Mouse (Mus musculus) activated CD4-positive, CD25-positive, alpha-beta regulatory T cell, adult 4 months (primary cell): ENCODE data around the gene Nubp2. TPM values are rescaled to one million over a fixed set of nuclear protein-coding genes. Genes with fewer than 3 reads are reported as not detected.

Experiments
- ATAC-seq: one replicate; pipeline ENCODE4 v1.8.0; 2017
- polyA plus RNA-seq, 2 experiments: library from polyadenylated mRNA; unstranded; fragments of 100-300 nt; shearing (Covaris generic); gene quantifications; one replicate each; pipeline ENCODE4 v1.2.1; 2017

Nubp2 gene
- polyA plus RNA-seq, result 100 to 1,000 TPM in 1 of 2 experiments, 10 to 100 TPM in 1; 88.6 to 103 TPM

DNA sequence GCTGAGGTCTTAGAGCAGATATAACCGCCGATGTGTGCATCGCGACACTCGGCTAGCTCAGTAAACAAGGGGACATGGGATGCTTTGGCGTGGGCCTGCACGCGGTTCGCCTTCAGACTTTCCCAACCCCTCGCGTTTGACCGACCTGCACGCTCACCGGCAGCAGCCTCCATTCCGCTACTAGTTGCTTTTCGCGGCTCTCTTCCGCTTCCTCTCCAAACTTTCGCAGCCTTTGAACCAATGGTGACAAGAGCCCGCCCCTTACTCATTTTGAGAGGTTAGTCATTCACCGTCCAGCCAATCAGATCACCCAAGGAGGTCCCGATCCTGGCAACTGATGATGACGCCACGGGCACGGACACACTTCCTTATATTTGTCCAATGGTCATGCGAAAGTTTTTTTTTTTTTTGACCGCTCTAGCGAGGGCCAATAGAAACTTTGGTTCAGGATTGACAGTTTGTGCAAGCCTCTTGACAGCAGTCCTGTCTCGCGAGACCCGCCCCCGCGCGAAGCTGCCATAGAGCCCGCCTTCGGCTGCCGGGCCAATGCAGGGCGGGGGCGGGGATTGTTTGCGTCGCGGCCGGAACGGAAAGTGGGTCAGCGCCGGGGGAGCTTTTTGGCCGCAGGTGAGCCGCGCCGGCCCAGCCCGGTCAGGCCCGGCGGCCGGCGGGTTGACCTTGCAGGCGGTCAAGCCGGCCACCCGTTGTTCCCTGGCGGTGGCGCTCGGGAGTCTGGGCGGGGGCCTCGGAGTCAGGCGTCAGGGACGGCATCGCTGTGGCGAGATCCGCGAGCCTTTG lies at the start of gene Nubp2, which contains the start of gene Spsb3:
Nubp2 (minus strand) TSS at position 216 of the 798 bp plus-strand sequence.
Spsb3 (plus strand) TSS at position 510 of the 798 bp plus-strand sequence.
- ATAC-seq, result peak; percentile 95

DNA sequence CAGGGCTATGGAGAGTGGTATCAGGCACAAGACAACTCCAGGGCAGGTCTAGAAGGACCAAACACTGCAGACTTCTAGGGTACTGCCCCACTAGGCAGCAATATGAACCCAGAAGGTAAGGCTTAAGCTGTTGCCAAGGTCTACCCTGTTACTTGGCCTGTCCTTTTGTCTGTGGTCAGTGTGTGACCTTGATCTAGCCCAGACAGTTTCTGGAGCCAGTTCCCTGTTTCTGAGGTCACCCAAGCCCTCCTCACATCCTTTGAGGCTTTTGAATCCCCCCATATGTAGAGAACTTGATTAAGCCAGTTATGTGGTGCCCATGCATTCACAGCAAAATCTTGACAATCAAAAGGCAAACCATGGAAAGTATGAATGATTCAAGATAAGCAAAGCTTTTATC lies 49.5 kb upstream of the Nubp2 start:
- no peak for ATAC-seq

DNA sequence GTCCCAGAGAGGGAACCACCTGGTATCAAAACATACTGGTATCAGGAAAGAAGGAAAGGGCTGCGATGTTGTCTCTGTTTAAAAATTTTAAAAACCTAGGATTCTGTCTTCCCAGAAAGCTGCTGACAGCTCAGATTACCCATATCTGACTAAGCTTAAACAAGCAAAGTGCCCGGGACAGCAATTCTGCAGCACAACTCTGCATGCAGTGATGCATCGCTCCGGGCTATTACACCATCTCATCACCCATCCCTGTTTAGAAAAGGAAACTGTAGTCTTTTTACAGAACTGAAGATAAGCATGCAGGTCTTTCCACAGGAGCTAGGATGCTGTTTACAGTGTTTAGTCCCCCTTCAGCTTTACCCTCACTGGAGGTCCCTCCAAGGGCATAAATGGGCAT lies 48.8 kb upstream of the Nubp2 start:
- no peak for ATAC-seq

DNA sequence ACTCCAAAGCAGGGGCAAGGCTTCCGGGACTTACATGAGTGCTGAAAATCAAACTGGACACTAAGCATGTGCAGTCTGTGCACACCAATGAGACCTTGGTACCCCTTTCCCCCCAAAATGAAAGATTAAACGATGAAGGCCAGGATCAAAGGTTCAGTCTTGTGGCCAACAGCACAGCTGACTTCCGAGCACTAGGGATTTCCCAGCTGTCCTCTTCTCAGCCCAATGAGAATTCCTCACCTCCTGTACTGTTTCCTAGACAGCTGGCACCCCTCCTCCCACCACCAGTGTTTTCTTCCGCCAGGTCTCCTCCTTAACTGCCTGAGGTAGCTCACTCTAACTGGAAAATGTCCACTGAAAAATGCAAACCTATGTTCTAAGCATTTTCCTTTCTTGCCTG lies 47.0 kb upstream of the Nubp2 start:
- no peak for ATAC-seq

DNA sequence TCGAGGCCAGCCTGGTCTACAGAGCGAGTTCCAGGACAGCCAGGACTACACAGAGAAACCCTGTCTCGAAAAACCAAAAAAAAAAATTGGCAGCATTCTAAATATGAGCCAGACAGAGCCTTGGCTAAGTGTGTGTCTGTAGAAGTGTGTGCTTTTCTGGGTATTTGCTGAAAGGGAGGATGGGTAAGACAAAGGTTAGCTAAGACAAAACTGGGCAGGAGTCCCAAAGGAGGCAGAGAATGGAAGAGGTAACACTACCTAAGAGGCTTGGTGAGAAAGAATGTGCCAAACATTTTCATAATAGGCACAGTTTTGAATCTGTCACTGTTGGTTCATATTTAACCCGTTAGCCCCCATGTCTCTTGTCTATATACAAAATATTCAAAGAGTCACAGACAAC lies 46.3 kb upstream of the Nubp2 start:
- ATAC-seq, result no peak

DNA sequence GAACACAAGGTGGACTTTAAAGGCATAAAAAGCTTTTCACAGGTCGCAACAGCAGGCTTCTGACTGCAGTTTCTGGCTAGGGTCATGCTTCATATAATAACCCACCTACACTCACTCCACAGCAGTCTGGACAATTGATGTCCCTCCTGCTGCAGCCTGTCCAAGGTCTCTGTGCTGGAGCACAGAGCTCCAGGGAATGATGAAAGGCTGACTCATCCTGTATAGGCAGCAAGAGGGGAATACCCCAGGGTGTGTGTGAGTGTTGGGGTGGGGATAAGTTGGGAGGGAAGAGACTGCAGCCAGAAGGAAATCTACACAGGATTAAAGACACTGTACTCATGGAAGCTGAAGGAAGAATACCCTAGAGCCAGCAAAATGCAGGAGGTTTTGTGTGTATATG lies 43.4 kb upstream of the Nubp2 start:
- no peak for ATAC-seq

DNA sequence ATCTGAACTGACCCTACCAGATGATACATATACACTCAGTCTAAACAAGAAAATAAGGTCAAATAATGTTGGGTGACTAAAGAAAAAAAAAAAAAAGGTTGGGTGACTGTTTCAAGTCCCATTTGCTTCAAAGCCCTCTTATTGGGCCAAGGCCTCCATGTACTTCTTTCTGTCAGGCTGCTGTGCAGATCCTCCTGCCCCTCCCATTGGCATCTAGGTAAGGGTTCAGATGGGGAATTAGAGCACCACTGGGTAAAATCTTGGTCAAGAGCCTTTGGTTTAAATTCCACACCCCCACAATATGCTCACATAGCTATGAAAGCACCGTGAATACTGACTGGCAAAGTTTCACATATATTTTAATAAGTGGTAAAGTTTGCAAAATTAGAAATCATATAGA lies 37.1 kb upstream of the Nubp2 start:
- no peak for ATAC-seq

DNA sequence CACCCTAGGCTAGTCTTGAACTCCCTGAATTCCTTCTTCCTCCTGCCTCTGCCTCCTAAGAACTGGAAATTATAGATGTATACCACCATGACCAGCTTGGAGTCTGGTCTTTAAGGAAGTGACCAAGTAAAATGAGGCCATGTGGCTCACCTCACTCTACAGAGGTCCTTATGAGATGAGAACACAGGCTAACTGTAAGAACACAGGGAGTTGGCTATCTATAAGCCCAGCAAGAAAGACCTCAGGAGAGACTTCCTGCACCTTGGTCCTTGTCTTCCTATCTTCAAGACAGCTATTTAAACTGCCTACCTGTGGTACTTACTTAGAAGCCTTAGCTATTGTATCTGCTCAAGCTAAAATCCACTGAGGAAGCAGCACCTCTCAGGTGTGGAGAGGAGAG lies 27.8 kb upstream of the Nubp2 start:
- ATAC-seq, result no peak

DNA sequence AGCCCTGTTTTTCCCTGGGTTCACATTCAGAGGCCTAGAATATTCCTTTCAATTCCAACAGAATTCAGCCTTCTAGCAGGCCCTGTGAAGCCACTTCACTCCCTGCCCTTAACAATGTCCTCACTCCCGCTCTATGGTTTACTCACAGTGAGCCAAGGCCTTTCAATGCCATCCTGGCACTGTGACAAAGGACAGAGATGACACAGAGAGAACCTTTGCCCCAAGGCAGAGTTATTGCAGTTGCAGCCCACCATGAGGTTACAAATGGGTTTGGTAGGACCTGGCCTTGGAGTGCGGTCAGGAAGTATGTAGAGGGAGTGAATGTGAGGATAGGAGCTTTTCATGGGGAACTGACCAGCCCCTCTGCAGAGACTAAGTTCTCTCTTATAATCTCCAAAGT lies 21.4 kb upstream of the Nubp2 start:
- no peak for ATAC-seq

DNA sequence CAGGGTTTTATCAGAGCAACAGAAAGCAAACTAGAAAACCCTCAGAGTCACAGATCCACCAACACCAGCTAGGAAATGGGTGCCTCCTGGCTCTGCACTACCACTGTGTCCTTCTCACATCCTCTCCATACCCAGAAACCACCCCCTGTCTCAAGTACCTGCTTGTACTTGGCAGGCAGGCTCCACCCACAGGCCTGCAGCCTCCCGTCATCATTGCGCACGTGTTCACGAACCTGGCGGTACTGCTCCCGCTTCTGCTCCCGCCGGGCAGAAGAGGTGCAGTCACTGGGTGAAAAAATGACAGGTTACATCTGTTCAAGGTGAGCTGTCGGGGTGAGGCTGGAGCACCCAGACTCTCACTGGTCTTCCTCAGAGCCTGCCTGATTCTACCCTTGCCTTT lies 17.6 kb upstream of the Nubp2 start:
- ATAC-seq, result no peak

DNA sequence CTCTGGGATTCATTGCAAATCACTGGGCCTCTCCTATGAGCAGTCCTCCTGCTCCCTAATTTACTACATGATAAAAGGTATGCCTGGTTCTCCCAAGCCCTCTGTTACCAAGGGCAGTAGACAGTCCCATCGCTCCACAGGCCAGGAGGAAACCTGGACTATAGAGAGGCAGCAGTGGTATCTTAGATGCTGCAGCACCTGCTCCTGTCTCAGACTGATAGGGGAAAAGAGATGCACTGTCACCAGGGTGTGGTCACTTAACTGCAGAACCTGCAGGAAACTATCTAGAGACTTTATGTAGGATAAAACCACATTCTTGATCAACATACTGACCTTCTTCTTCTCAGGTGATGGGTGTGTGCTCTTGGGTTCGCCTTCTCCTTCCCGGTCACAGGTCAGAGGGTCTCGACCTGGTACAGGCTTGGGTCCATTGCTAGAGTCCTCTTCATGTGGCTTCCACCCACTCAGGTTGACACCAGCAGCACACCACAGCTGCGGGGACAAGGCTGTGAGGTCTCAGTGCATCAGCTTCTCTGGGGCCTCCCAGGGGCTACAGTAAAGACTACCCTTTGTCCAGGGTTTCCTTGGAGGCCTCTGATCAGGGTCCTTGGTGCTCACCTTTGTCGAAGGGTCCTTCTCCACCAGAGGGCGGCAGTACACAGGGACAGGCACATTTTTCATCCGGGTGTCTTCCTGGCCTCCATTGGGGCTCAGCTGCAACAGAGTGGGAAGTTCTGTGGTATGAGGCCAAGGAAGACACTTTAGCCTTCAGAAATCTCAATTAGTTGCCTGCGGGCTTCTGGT lies 16.7 kb upstream of the Nubp2 start:
- ATAC-seq, result no peak

DNA sequence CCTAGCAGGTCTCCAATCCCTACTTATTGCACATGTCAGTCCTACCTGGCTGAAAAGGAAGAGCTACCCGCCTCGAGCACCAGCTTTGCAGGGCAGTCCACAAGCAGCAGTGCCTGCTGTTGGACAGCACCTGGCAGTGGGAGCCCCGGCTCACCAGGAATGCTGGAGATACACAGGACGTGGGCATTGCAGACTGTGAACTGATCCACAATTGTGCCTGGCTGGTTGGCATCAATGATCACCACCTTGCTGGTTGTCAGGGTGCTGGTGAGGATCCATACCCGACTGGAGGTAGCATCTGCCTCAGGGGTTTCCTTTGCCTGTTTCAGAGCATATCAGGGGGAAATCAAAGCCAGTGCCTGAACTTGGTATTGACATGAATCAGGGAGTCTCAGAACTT lies 16.0 kb upstream of the Nubp2 start:
- ATAC-seq, result no peak

DNA sequence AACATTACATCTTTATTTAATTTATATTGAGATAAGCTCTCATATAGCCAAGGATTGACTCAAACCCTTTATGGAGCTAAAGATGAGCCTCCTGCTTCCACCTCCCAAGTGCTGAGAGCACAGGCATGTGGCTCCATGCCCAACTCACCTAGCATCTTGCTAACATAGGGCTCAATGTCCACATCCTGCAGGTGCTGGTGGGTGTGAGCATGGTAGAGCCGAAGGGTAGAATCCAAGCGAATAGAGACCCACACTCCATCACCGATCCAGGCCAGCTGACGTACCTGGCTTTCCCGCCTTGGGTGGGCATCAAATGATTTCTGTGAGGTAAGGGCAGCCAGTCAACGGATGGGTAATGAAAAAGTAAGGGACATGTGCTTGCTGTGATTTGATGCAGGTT lies 13.9 kb upstream of the Nubp2 start:
- no peak for ATAC-seq

DNA sequence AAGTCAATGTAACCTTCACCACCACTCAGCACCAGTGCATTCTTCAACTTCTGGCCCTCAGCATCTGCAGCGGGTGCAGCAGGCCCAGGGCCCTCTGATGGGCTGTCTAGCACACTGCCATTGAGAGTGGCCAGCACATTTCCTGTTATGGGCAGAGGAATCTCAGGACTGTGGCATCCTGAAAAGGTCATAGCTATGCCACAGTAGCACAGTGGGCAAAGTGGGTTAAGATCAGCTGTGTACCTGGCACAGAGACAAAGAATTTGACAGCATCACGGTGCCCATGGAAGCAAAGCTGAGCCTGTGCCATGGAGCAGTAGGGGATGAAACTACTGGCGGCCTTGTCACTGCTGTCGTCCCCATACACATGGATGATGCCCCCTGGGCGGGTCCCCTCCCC lies 13.0 kb upstream of the Nubp2 start:
- no peak for ATAC-seq

DNA sequence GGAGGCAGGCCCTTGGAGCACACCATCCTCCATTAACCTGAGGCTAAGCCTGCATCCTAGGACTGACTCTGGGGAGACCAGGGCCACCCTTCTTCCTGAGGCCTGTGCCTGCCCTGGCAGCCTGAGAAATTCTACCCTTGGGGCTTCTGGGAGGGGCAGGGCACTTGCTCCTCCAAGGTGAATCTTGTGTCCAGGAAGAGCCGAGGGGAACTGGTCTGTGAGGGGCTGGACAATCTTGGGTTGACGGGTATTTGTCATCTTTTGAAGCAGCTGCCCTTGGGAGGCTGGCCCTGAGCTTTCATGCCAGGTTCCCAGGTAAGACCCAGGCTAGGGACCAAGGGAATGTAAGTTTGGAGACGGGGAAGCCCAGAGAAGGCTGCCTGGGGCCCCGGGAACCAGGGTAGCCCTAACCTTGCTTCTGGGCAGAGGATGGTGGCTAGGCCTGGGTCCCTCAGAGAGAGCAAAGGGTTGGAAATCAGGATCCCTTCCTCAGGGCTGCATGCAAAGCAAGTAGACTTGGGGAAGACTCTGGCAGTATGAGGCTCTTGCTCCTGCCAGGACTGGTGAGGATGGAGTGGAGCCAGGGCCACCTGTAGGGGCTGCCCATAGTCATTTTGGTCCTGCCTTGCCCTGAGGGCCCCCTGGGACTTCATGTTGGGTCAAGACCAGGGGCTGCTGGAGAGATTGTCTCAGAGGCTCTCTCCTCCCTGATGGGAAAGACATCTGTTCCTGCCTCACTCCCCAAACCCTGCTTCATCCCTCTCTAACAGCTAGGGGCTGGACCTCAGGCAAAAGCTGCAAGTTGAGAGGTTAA lies 12.1 kb upstream of the Nubp2 start:
- ATAC-seq, result no peak

DNA sequence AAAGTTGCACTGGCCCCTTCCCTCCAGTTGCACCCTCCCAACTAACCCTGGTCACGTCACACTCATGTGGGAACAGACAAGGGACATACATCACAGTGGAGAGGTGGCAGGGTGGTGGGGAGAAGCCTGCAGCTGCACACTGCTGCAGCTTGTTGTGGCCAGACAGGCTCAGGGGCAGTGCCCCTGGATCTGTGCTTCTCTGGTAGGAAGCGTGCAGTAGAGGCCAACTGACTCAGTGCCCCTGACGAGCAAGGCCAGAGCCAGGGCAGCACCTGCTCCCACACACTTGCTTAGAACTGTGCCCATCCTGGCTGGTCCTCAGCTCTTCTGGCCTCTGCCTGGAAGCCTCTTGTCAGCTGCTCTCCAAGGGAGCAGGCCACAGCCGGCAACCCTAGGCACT lies 11.5 kb upstream of the Nubp2 start:
- no peak for ATAC-seq

DNA sequence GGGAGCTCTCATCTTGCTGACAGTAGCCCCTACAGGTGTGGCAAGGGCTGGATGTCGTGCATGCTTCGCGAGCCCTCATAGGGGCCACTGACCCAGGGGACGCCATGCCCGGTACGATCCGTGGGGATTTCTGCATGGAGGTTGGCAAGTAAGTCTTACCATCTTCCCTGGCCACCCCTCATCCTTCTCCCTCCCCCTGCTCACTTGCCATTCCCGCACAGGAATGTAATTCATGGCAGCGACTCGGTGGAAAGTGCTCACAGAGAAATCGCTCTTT lies 10.8 kb upstream of the Nubp2 start:
- ATAC-seq, result no peak

DNA sequence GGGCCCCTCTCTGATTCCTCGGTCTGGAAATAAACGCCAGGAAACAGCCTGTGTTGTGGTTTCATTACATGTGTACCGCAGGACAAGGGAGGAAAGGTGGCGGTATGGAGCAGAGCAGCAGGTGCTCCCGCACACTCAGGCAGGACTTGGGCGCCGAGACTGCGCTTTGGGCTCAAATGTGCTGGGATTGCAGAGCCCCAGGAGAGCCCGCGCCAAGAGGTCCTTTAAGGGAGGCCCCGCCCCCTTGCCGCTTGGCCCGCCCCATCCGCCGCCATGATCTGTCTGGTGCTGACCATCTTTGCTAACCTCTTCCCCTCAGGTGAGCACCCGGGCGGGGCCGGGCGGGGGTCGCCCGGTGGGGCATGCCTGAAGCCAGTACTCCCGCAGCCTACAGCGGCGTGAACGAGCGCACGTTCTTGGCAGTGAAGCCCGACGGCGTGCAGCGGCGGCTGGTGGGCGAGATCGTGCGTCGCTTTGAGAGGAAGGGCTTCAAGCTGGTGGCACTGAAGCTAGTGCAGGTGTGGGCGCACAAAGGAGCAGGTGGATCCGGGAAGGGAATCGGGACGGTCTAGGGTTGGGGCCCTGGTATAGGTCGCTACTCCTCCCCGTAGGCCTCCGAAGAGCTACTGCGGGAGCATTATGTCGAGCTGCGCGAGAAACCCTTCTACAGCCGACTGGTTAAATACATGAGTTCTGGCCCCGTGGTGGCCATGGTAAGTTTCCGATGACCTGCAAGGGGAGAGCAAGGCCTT lies 10.3 kb upstream of the Nubp2 start, which contains the start of gene Nme3:
Nme3 (plus strand) TSS at position 260 of the 752 bp plus-strand sequence.
- peak; percentile 42 for ATAC-seq

DNA sequence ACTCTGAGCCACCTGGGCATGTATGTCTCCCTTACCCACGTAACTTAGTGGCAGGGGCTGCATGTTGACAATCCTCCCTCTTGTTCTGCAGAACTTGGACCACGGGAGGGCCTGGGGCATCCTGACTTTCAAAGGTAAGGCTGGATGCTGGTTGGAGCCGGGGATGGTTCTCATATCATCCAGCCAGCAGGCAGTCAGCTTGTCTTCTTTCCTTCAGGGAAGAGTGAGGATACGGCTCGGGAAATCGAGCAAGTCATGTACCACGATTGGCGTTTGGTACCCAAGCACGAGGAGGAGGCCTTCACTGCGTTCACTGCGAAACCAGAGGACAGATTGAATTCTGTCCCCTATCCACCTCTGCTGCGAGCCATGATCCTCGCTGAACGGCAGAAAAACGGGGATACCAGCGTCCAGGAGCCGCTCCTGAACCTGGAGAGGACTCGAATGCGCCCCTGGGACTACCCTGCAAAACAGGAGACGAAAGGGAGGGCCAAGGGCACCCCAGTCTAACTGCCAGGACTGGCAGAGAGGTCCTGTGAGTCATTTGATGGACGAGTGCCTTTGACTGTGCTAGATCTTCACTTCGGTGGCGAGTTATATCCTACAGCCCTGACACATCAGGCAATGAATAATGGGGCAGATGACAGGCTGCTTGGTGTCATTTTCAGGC lies 9.6 kb upstream of the Nubp2 start:
- no peak for ATAC-seq

DNA sequence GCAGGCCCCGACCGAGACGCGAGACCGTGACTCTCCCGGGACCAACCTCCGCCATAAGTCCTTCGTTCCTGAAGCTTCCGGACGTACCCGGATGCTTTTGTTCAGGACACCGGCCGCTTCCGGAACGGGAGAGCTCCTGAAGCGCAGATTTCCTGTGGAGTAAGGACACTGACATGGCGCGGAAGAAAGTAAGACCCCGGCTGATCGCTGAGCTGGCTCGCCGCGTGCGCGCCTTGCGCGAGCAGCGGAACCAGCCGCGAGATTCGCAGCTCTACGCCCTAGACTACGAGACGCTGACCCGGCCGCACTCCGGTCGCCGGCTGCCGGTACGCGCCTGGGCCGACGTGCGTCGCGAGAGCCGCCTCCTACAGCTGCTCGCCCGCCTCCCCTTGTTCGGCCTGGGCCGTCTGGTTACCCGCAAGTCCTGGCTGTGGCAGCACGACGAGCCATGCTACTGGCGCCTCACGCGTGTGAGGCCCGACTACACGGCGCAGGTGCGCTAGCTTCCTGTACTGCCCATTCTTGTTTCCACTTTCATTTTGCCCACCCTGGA lies 8.9 kb upstream of the Nubp2 start, which contains the start of the genes Eme2 and Mrps34:
Eme2 (minus strand) TSS at position 93 of the 553 bp plus-strand sequence.
Mrps34 (plus strand) TSS at position 122 of the 553 bp plus-strand sequence.
- peak; percentile 81 for ATAC-seq
